Mouse (Mus musculus): ENCODE measurements at regions not wholly inside any gene's neighbourhood (a gene's known extent, or its start where the extent isn't known, plus 50 kb on each side); places are given as distances from the start of the nearest gene placed in this dataset.

DNA sequence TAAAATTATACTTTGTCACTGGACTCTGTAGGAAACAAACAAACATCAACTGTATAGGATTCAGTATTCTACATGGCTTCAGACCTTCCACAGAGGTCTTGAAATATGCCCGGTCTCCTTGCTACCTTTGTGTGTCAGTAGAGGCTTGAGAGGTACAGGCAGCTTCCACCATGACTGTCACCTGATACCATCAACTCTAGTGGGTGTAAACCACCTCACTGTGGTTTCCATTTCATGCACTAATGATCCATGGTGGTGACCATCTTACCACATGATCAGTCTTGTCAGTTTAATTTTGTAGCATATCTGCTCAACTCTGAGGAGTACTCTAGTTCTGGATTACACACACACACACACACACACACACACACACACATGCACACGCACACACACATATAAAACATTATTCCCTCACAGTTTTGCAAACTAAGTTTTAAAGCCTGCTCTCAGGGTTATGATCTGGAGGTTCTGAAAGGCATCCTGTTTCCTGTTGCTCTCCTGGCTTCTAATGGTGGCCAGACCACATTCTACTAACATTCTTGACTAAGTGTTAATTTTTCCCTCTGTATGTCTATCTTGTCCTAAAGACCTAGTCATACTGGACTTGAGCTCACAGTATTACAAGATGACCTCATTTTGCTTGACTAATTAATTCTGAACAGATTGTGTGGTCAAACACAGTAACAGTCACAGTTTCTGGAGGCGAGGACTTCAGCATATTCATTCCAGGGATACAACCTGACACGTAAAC is 106.7 kb upstream of the Rgs1 start:
- 88% methylated on average over 4 of the region's 4 CpGs for WGBS
- no peak for ATAC-seq
- no peaks in the 10 kb centered on the region for H3K9me3 ChIP-seq

DNA sequence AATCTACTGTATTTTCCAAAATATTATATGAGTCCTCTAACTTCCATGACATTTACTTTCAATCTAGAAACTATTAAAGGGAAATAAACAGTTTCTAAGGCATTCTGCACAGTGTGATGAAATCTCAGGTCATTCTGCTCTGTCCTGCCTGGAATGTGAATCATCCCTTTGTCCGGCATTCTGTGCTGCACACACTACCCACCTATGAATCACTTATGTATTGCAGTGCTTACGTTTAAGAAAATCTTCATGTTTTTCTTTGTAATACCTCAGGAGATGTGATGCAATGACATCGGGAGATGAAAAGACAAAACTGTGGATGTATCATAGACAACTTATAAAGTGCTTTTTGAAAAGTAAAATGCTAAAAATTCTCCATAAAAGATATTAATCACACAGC is 106.0 kb upstream of the Rgs1 start:
- no peak overlapping the region for H3K4me2 ChIP-seq (replicated peaks)
- no peak overlapping the region for H3K4me3 ChIP-seq (replicated peaks)
- no peaks in the 10 kb centered on the region for H3K4me1 ChIP-seq (replicated peaks)
- 69% methylated on average over 3 of the region's 3 CpGs for WGBS
- H3K27ac ChIP-seq, result no peak overlapping the region
- no peak overlapping the region for H3K9ac ChIP-seq
- ATAC-seq, result no peak
- H3K9me3 ChIP-seq, result no peaks in the 10 kb centered on the region
- H3K27me3 ChIP-seq (replicated peaks), result no peaks in the 10 kb centered on the region
- H3K36me3 ChIP-seq, result no peaks in the 10 kb centered on the region

More for the DNA sequence above, 106.7 kb upstream of the Rgs1 start:
- Histone ChIP-seq H3K27ac (no peak overlapping the region), H3K4me2 (replicated peaks) (no peak overlapping the region), H3K4me1 (replicated peaks) (no peaks in the 10 kb centered on the region), H3K9ac (no peak overlapping the region), H3K27me3 (replicated peaks) (no peaks in the 10 kb centered on the region), H3K4me3 (replicated peaks) (no peak overlapping the region), H3K36me3 (no peaks in the 10 kb centered on the region)

DNA sequence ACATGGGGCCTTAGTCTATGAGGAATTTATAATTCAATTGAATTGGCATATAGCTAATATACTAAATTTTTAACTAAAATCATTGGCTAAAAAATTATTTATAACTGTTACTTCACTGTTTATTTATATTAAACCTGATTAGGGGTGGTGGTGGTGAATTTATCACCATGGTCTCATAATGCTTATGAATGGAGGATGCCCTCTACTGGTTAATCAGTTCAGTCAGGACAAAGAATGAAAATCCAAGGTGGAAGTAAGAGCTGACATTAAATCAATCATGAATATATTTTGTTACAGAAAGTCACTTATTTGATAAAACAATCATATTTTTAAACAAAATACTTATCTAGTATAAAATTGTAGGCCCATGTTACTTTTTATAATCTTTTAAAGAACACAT is 104.3 kb upstream of the Rgs1 start:
- Histone ChIP-seq H3K4me3 (replicated peaks) (no peak overlapping the region), H3K9me3 (no peaks in the 10 kb centered on the region), H3K27ac (no peak overlapping the region), H3K27me3 (replicated peaks) (no peaks in the 10 kb centered on the region), H3K9ac (no peak overlapping the region), H3K4me2 (replicated peaks) (no peak overlapping the region), H3K4me1 (replicated peaks) (no peaks in the 10 kb centered on the region), H3K36me3 (no peaks in the 10 kb centered on the region)
- ATAC-seq, result no peak

DNA sequence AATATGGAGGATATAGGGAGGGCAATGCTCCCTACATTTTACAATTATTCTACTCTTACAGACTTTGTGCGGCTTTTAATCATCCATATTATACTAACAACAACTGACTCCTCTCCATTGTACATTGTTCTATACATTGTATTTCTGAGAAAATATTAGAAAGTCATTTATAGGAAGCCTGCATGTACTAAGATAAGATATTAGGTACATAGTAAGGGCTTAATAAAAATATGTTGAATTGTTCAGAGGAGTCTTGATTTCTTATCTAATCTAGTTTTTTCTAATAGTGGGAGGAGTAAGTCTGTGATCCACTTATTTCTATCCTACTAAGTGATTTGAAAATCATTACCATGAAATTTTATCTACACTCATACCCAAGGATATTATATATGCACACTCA is 94.8 kb upstream of the Rgs1 start:
- Histone ChIP-seq H3K9me3 (no peaks in the 10 kb centered on the region), H3K36me3 (no peaks in the 10 kb centered on the region), H3K4me2 (replicated peaks) (no peak overlapping the region), H3K27me3 (replicated peaks) (no peaks in the 10 kb centered on the region), H3K27ac (no peak overlapping the region), H3K9ac (no peak overlapping the region), H3K4me3 (replicated peaks) (no peak overlapping the region), H3K4me1 (replicated peaks) (no peaks in the 10 kb centered on the region)
- no peak for ATAC-seq
- WGBS, result 95% methylated on average over 1 of the region's 1 CpGs

DNA sequence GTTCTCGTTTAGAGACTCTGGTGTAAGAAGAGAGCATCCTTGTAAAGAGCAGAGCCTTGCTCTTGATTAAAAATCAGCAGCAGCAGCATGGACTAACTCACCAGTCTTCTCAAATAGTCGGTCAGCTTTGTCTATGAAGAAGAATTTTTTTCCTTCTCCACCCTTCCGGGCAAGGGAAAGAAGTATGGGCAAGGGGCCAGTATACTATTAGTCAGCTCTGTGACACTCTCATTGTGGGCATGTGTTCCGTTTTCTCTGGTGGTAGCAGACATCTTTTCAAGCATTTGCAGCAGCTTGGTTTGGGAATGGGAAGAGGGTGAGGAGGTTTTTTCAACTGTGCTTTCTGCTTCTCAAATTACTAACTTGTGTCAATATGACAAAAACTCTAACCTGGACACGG is 94.3 kb upstream of the Rgs1 start:
- H3K4me3 ChIP-seq (replicated peaks), result no peak overlapping the region
- ATAC-seq, result no peak
- no peaks in the 10 kb centered on the region for H3K4me1 ChIP-seq (replicated peaks)
- no peaks in the 10 kb centered on the region for H3K9me3 ChIP-seq
- H3K36me3 ChIP-seq, result no peaks in the 10 kb centered on the region
- H3K27me3 ChIP-seq (replicated peaks), result no peaks in the 10 kb centered on the region
- H3K27ac ChIP-seq, result no peak overlapping the region
- no peak overlapping the region for H3K4me2 ChIP-seq (replicated peaks)
- whole genome bisulfite sequencing, result 54% methylated on average over 5 of the region's 5 CpGs
- H3K9ac ChIP-seq, result no peak overlapping the region

DNA sequence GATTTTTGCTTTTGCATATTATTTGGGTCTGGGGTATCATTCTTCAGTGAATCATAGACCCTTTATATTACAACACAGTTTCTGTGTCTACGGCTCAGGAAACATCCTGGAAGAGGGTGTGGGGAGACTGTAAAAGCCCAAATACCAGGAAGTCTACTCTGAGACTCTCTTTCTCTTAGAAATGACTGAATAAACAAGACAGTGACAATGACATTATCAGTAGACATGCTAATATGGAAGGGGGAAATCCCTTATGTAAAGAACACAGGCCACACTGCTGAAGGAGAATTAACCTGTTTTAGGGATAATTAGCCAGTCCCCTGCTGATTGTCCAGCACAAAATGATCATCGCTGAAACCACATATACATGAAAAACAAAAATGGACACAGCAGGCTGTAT is 88.5 kb upstream of the Rgs1 start:
- no peak for ATAC-seq
- H3K27ac ChIP-seq, result no peak overlapping the region
- no peaks in the 10 kb centered on the region for H3K4me1 ChIP-seq (replicated peaks)
- H3K4me3 ChIP-seq (replicated peaks), result no peak overlapping the region
- H3K4me2 ChIP-seq (replicated peaks), result no peak overlapping the region
- no peaks in the 10 kb centered on the region for H3K27me3 ChIP-seq (replicated peaks)
- no peaks in the 10 kb centered on the region for H3K36me3 ChIP-seq
- WGBS, result 86% methylated on average over 2 of the region's 2 CpGs
- H3K9me3 ChIP-seq, result no peaks in the 10 kb centered on the region
- H3K9ac ChIP-seq, result no peak overlapping the region

DNA sequence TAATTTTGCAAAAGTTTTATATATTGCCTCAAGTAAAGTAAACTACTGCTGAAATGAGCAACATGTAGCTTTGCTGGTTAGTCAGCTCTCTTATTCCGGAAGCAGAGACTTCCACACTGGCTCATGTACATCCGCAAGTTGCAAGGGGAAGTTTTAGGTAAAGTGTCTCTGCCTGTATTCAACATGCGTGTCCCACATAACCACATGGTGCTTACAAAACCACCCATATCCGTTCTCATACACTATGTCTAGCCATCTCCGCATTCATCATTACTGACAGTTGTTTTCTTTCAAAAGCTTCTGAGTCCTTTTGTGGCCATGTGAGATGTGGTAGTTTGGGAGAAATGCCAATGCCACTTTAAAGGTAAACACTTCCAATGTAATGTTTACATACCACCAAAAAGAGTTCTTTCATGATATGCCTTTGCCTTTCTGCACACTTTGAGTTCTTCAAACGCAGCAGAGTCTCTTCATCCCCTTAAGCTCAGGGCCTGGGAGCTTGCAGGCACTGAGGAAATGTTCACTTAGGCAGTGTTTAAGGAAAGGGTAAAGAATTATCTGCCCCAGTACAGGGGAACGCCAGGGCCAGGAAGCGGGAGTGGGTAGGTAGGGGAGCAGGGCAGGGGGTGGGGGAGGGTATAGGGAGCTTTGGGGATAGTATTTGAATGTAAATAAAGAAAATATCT is 81.5 kb upstream of the Rgs1 start:
- no peaks in the 10 kb centered on the region for H3K36me3 ChIP-seq
- ATAC-seq, result 0 out of 2 replicates have a peak, but pooled peaks have one; percentile 66
- H3K4me2 ChIP-seq (replicated peaks), result no peak overlapping the region
- H3K27me3 ChIP-seq (replicated peaks), result no peaks in the 10 kb centered on the region
- H3K9me3 ChIP-seq, result no peaks in the 10 kb centered on the region
- no peak overlapping the region for H3K4me3 ChIP-seq (replicated peaks)
- no peaks in the 10 kb centered on the region for H3K4me1 ChIP-seq (replicated peaks)
- H3K9ac ChIP-seq, result no peak overlapping the region
- peak overlapping the region; percentile 36; the same call in 1 of the 2 replicates for H3K27ac ChIP-seq
- 41% methylated on average over 8 of the region's 8 CpGs for WGBS

DNA sequence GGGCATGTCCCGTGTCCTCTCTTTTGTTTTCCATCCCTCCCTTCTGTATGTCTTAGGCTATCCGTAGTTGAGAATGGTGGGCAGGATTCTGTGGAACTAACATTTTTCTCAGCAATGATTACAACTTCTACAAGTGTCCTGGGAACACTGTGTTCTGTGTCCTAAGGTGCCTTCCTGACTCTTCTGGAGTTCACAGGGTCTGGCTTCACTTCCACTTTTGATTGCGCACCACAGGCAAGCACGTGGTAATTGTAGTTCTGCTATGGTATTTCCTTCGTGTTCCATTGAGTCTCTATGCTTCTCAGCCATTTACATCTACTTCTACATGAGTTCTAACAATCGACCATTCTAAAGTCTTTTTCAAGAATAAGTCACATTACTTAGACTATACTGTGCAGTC is 70.4 kb upstream of the Rgs1 start:
- no peak overlapping the region for H3K4me2 ChIP-seq (replicated peaks)
- no peak overlapping the region for H3K9ac ChIP-seq
- ATAC-seq, result no peak
- H3K9me3 ChIP-seq, result no peaks in the 10 kb centered on the region
- H3K27ac ChIP-seq, result no peak overlapping the region
- H3K27me3 ChIP-seq (replicated peaks), result no peaks in the 10 kb centered on the region
- H3K4me3 ChIP-seq (replicated peaks), result no peak overlapping the region
- no peaks in the 10 kb centered on the region for H3K4me1 ChIP-seq (replicated peaks)
- no peaks in the 10 kb centered on the region for H3K36me3 ChIP-seq
- 79% methylated on average over 6 of the region's 6 CpGs for WGBS

DNA sequence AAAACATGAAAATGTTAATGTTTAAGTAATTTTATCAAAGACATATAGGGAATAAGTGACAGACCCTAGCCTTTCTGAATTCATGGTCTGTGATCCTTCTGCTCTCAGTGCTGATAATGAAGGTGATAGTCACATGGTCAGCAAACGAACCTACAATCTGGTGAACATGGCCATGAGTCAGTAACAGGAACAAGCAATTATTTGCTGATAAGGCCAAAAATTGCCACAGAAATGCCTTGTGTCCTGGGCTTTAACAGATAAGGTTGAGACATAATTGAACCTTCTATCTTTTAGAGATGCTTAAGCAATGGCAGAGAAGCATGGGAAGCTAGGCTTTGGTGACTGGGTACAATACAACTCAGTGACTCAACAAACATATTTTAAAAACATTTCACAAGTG is 69.2 kb upstream of the Rgs1 start:
- Histone ChIP-seq H3K4me3 (replicated peaks) (no peak overlapping the region), H3K27me3 (replicated peaks) (no peaks in the 10 kb centered on the region), H3K27ac (no peak overlapping the region), H3K9ac (no peak overlapping the region), H3K4me2 (replicated peaks) (no peak overlapping the region), H3K9me3 (no peaks in the 10 kb centered on the region), H3K4me1 (replicated peaks) (no peaks in the 10 kb centered on the region), H3K36me3 (no peaks in the 10 kb centered on the region)
- no peak for ATAC-seq
- 56% methylated on average over 1 of the region's 1 CpGs for WGBS

DNA sequence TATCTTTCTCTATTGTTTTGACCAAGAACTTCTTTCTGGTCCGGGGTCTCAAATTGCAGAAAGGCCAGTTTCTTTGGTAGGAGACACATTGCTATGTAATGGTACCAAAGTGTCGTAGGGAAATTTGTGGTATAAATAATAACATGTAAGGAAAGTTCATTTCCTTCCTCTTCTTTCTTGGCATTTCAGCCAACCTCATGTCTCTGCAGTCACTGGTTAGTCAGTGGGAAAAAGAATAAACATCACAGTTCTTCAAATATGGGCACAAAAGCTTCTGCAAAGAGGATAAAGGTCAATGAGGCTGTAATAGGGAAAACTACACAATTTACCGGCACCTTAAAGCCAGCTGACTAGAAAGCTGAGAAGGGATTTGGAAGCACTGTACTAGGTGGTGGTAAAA is 68.5 kb upstream of the Rgs1 start:
- Histone ChIP-seq H3K4me1 (replicated peaks) (no peaks in the 10 kb centered on the region), H3K4me3 (replicated peaks) (no peak overlapping the region), H3K4me2 (replicated peaks) (no peak overlapping the region), H3K27ac (no peak overlapping the region), H3K36me3 (no peaks in the 10 kb centered on the region), H3K9ac (no peak overlapping the region), H3K27me3 (replicated peaks) (no peaks in the 10 kb centered on the region), H3K9me3 (no peaks in the 10 kb centered on the region)
- no peak for ATAC-seq
- 78% methylated on average over 3 of the region's 3 CpGs for WGBS

DNA sequence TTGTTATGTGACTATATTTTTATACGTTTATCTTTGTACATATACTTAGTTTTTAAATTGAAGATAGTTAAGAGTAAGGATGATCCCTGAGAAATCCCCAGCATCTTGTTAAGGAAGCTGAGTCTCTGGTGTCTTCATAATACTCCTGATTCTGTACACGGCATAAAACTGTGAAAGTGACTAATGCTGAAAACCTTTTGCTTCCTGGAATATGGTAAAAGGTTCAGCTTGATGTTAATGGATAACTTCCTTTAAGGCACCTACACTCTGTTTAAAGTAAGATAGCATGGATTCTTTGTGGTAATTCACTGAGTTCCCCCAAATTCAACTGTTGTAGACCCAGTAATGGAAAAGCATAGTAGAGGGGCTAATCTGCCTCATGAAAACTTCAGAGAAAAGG is 67.2 kb upstream of the Rgs1 start:
- Histone ChIP-seq H3K36me3 (no peaks in the 10 kb centered on the region), H3K4me2 (replicated peaks) (no peak overlapping the region), H3K9me3 (no peaks in the 10 kb centered on the region), H3K27ac (no peak overlapping the region), H3K4me1 (replicated peaks) (no peaks in the 10 kb centered on the region), H3K9ac (no peak overlapping the region), H3K4me3 (replicated peaks) (no peak overlapping the region), H3K27me3 (replicated peaks) (no peaks in the 10 kb centered on the region)
- 82% methylated on average over 2 of the region's 2 CpGs for WGBS
- no peak for ATAC-seq

DNA sequence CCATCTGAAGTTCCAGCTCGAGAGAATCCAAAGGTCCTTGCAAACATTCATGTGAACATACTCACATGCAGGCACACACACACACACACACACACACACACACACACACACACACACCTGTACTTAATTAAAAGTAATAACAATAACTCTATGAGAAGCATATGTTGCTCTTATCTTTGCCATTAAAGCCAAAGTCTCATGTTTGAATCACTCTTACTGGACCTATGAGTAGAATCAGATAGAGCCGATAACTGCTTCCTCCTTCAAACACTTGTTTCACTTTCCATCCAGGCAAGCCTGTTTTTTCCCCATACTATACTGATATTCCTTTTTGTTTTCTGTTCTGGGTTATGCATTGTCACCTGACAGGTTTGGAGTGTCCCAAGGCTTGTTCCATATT is 65.3 kb upstream of the Rgs1 start:
- H3K27ac ChIP-seq, result no peak overlapping the region
- no peaks in the 10 kb centered on the region for H3K4me1 ChIP-seq (replicated peaks)
- H3K4me2 ChIP-seq (replicated peaks), result no peak overlapping the region
- 95% methylated on average over 2 of the region's 2 CpGs for WGBS
- no peak for ATAC-seq
- H3K9ac ChIP-seq, result no peak overlapping the region
- no peaks in the 10 kb centered on the region for H3K9me3 ChIP-seq
- no peaks in the 10 kb centered on the region for H3K36me3 ChIP-seq
- no peak overlapping the region for H3K4me3 ChIP-seq (replicated peaks)
- H3K27me3 ChIP-seq (replicated peaks), result no peaks in the 10 kb centered on the region

DNA sequence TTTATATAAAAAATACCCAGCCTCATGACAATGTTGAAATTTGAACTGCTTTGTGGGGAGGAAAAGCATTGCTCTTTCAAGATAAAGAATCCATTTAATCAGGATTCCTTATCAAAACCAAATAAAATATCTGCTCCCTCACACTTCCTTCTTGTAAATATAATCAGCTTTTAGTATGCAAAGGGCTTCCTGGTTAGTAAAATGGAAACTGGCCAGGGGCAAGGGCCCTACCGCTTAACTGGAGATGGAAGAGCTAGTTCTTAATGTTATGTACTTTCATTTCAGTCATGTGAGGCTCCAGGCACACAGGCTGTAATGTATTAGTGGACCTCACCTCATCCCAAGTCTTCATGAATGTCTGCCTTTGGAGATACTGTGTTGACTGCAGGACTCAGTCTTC is 64.3 kb upstream of the Rgs1 start:
- Histone ChIP-seq H3K9ac (no peak overlapping the region), H3K9me3 (no peaks in the 10 kb centered on the region), H3K4me2 (replicated peaks) (no peak overlapping the region), H3K36me3 (no peaks in the 10 kb centered on the region), H3K27me3 (replicated peaks) (no peaks in the 10 kb centered on the region), H3K4me1 (replicated peaks) (no peaks in the 10 kb centered on the region), H3K27ac (no peak overlapping the region), H3K4me3 (replicated peaks) (no peak overlapping the region)
- no peak for ATAC-seq
- 91% methylated on average over 1 of the region's 1 CpGs for WGBS
